Mouse (Mus musculus): ENCODE data around the gene Pld1. TPM values are rescaled to one million over a fixed set of nuclear protein-coding genes. Genes with fewer than 3 reads are reported as not detected.
A peak's percentile ranks its signal among the peaks of the same experiment; 100 is the strongest.

Gene Pld1
- 4.0 and 6.1 TPM in 2 replicates for polyA plus RNA-seq (2015; fragmentation: Nextera tagmentation; extraction: Ambion mirVana)

- Histone ChIP-seq H3K4me3 (replicated peaks) (peak within 1 kb of the TSS; percentile 53), H3K27me3 (replicated peaks) (peaks cover 5% of the 10 kb centered on the region; the same call in 1 of the 2 replicates), H3K4me1 (peaks cover 18% of the 10 kb centered on the region), H3K9me3 (replicated peaks) (no peaks in the 10 kb centered on the region), H3K9ac (replicated peaks) (peak within 1 kb of the TSS; percentile 63), H3K36me3 (no peaks in the 10 kb centered on the region), H3K4me2 (peak within 1 kb of the TSS; percentile 100), H3K27ac (replicated peaks) (peak within 1 kb of the TSS; percentile 78)
- WGBS = under 1% methylated on average over 64 of the region's 68 CpGs
- ATAC-seq (ENCODE audit: low FRiP score) = peak; percentile 73
Observed at GRCm38 (mm10) chr3:27938381-27939323, at the start of gene Pld1. Gene Pld1, plus strand, starts transcription at chr3:27938695.

GRCm38 (mm10) chr3:27896318-27896892, 42.1 kb upstream of the Pld1 start, which contains the start of gene Tmem212:
Gene Tmem212, minus strand, starts transcription at chr3:27896368.
- Histone ChIP-seq H3K27ac (replicated peaks) (no peak within 1 kb of the TSS), H3K9me3 (replicated peaks) (no peaks in the 10 kb centered on the region), H3K4me1 (no peaks in the 10 kb centered on the region), H3K36me3 (no peaks in the 10 kb centered on the region), H3K4me2 (no peak within 1 kb of the TSS), H3K9ac (replicated peaks) (no peak within 1 kb of the TSS), H3K4me3 (replicated peaks) (no peak within 1 kb of the TSS), H3K27me3 (replicated peaks) (no peaks in the 10 kb centered on the region)
- ATAC-seq (ENCODE audit: low FRiP score) = no peak
- WGBS = 80% methylated on average over 8 of the region's 8 CpGs

GRCm38 (mm10) chr3:27898178-27898577, 40.3 kb upstream of the Pld1 start:
- Histone ChIP-seq H3K36me3 (no peaks in the 10 kb centered on the region), H3K4me2 (no peak overlapping the region), H3K9ac (replicated peaks) (no peak overlapping the region), H3K27me3 (replicated peaks) (no peaks in the 10 kb centered on the region), H3K27ac (replicated peaks) (no peak overlapping the region), H3K4me3 (replicated peaks) (no peak overlapping the region), H3K9me3 (replicated peaks) (no peaks in the 10 kb centered on the region), H3K4me1 (no peaks in the 10 kb centered on the region)
- ATAC-seq (ENCODE audit: low FRiP score) = no peak
- 80% methylated on average over 10 of the region's 10 CpGs for WGBS

GRCm38 (mm10) chr3:27899012-27899726, 39.3 kb upstream of the Pld1 start:
- H3K27ac ChIP-seq (replicated peaks) = no peak overlapping the region
- H3K4me2 ChIP-seq = no peak overlapping the region
- no peaks in the 10 kb centered on the region for H3K4me1 ChIP-seq
- no peak overlapping the region for H3K9ac ChIP-seq (replicated peaks)
- H3K36me3 ChIP-seq = no peaks in the 10 kb centered on the region
- 72% methylated on average over 13 of the region's 13 CpGs for WGBS
- ATAC-seq (ENCODE audit: low FRiP score) = no peak
- H3K4me3 ChIP-seq (replicated peaks) = no peak overlapping the region
- H3K27me3 ChIP-seq (replicated peaks) = no peaks in the 10 kb centered on the region
- H3K9me3 ChIP-seq (replicated peaks) = no peaks in the 10 kb centered on the region

GRCm38 (mm10) chr3:27901846-27902245, 36.6 kb upstream of the Pld1 start:
- no peak overlapping the region for H3K27ac ChIP-seq (replicated peaks)
- H3K9me3 ChIP-seq (replicated peaks) = no peaks in the 10 kb centered on the region
- no peak overlapping the region for H3K9ac ChIP-seq (replicated peaks)
- H3K27me3 ChIP-seq (replicated peaks) = no peaks in the 10 kb centered on the region
- H3K4me2 ChIP-seq = no peak overlapping the region
- 0 out of 2 replicates have a peak, but pooled peaks cover 4% of the 10 kb centered on the region for H3K4me1 ChIP-seq
- H3K4me3 ChIP-seq (replicated peaks) = no peak overlapping the region
- no peak for ATAC-seq (ENCODE audit: low FRiP score)
- no peaks in the 10 kb centered on the region for H3K36me3 ChIP-seq
- WGBS = 93% methylated on average over 6 of the region's 6 CpGs

GRCm38 (mm10) chr3:27904659-27905330, 33.7 kb upstream of the Pld1 start:
- 64% methylated on average over 13 of the region's 13 CpGs for WGBS
- Histone ChIP-seq H3K36me3 (no peaks in the 10 kb centered on the region), H3K27ac (replicated peaks) (no peak overlapping the region), H3K27me3 (replicated peaks) (no peaks in the 10 kb centered on the region), H3K9me3 (replicated peaks) (0 out of 2 replicates have a peak, but pooled peaks cover 4% of the 10 kb centered on the region), H3K4me1 (0 out of 2 replicates have a peak, but pooled peaks cover 4% of the 10 kb centered on the region), H3K4me3 (replicated peaks) (no peak overlapping the region), H3K9ac (replicated peaks) (no peak overlapping the region), H3K4me2 (no peak overlapping the region)
- ATAC-seq (ENCODE audit: low FRiP score) = no peak

- H3K27me3 ChIP-seq (replicated peaks) = no peaks in the 10 kb centered on the region
- H3K9ac ChIP-seq (replicated peaks) = no peak overlapping the region
- 0 out of 2 replicates have a peak, but pooled peaks cover 4% of the 10 kb centered on the region for H3K4me1 ChIP-seq
- ATAC-seq (ENCODE audit: low FRiP score) = no peak
- H3K36me3 ChIP-seq = no peaks in the 10 kb centered on the region
- H3K9me3 ChIP-seq (replicated peaks) = 0 out of 2 replicates have a peak, but pooled peaks cover 4% of the 10 kb centered on the region
- no peak overlapping the region for H3K27ac ChIP-seq (replicated peaks)
- WGBS = 93% methylated on average over 7 of the region's 7 CpGs
- H3K4me2 ChIP-seq = no peak overlapping the region
- H3K4me3 ChIP-seq (replicated peaks) = no peak overlapping the region
Observed at GRCm38 (mm10) chr3:27906647-27907209, 31.8 kb upstream of the Pld1 start.

- Histone ChIP-seq H3K27ac (replicated peaks) (no peak overlapping the region), H3K4me3 (replicated peaks) (no peak overlapping the region), H3K9me3 (replicated peaks) (0 out of 2 replicates have a peak, but pooled peaks cover 4% of the 10 kb centered on the region), H3K9ac (replicated peaks) (no peak overlapping the region), H3K4me1 (0 out of 2 replicates have a peak, but pooled peaks cover 4% of the 10 kb centered on the region), H3K27me3 (replicated peaks) (no peaks in the 10 kb centered on the region), H3K4me2 (no peak overlapping the region), H3K36me3 (no peaks in the 10 kb centered on the region)
- WGBS = 84% methylated on average over 2 of the region's 2 CpGs
- ATAC-seq (ENCODE audit: low FRiP score) = no peak
Observed at GRCm38 (mm10) chr3:27907301-27907700, 31.2 kb upstream of the Pld1 start.

GRCm38 (mm10) chr3:27908316-27908715, 30.2 kb upstream of the Pld1 start:
- Histone ChIP-seq H3K27ac (replicated peaks) (no peak overlapping the region), H3K4me3 (replicated peaks) (no peak overlapping the region), H3K27me3 (replicated peaks) (no peaks in the 10 kb centered on the region), H3K9me3 (replicated peaks) (0 out of 2 replicates have a peak, but pooled peaks cover 4% of the 10 kb centered on the region), H3K36me3 (no peaks in the 10 kb centered on the region), H3K9ac (replicated peaks) (no peak overlapping the region), H3K4me1 (0 out of 2 replicates have a peak, but pooled peaks cover 4% of the 10 kb centered on the region), H3K4me2 (no peak overlapping the region)
- ATAC-seq (ENCODE audit: low FRiP score) = no peak
- 77% methylated on average over 2 of the region's 2 CpGs for WGBS

GRCm38 (mm10) chr3:27909016-27909415, 29.5 kb upstream of the Pld1 start:
- no peak for ATAC-seq (ENCODE audit: low FRiP score)
- H3K36me3 ChIP-seq = no peaks in the 10 kb centered on the region
- 0 out of 2 replicates have a peak, but pooled peaks cover 4% of the 10 kb centered on the region for H3K9me3 ChIP-seq (replicated peaks)
- no peak overlapping the region for H3K4me3 ChIP-seq (replicated peaks)
- H3K27ac ChIP-seq (replicated peaks) = no peak overlapping the region
- 92% methylated on average over 3 of the region's 3 CpGs for WGBS
- H3K4me2 ChIP-seq = no peak overlapping the region
- H3K4me1 ChIP-seq = 0 out of 2 replicates have a peak, but pooled peaks cover 4% of the 10 kb centered on the region
- H3K27me3 ChIP-seq (replicated peaks) = no peaks in the 10 kb centered on the region
- no peak overlapping the region for H3K9ac ChIP-seq (replicated peaks)

Measured in neural tube, embryonic 15.5 days (tissue).